Mouse (Mus musculus) gastrocnemius, postnatal 10 days (tissue): ENCODE results near the gene Morc2a. TPM values are rescaled to one million over a fixed set of nuclear protein-coding genes. Genes with fewer than 3 reads are reported as not detected.

Experiments
- DNase-seq: peaks from one replicate; pipeline ENCODE4 v3.0.0; 2021; ENCODE audit warnings: mixed read lengths
- total RNA-seq, 2 experiments: library from RNA; stranded (reverse); gene quantifications; 2 replicates each; pipeline ENCODE4 v1.2.3; 2021

Gene Morc2a
- total RNA-seq, 2 experiments from 2014 or later = 21.8 to 23.1 TPM

GRCm38 (mm10) chr11:3684232-3684631 is 35.2 kb downstream of the Morc2a start:
- DNase-seq = no peak

- DNase-seq = no peak
Observed at GRCm38 (mm10) chr11:3684723-3685430, 35.9 kb downstream of the Morc2a start.

- no peak for DNase-seq
Observed at GRCm38 (mm10) chr11:3685431-3685830, 36.4 kb downstream of the Morc2a start.

GRCm38 (mm10) chr11:3686318-3686717 is 37.3 kb downstream of the Morc2a start:
- DNase-seq = no peak

GRCm38 (mm10) chr11:3686885-3687284 is 37.9 kb downstream of the Morc2a start:
- no peak for DNase-seq

GRCm38 (mm10) chr11:3691746-3692145 is 42.8 kb downstream of the Morc2a start:
- no peak for DNase-seq

- DNase-seq = no peak
Observed at GRCm38 (mm10) chr11:3696086-3696616, 47.2 kb downstream of the Morc2a start.

- DNase-seq = no peak
Observed at GRCm38 (mm10) chr11:3697441-3697840, 48.5 kb downstream of the Morc2a start.

GRCm38 (mm10) chr11:3703089-3703992 is 54.4 kb downstream of the Morc2a start:
- no peak for DNase-seq

- no peak for DNase-seq
Observed at GRCm38 (mm10) chr11:3704404-3704803, 55.4 kb downstream of the Morc2a start.

GRCm38 (mm10) chr11:3707057-3707456 is 58.1 kb downstream of the Morc2a start:
- no peak for DNase-seq

GRCm38 (mm10) chr11:3710203-3710602 is 61.2 kb downstream of the Morc2a start:
- no peak for DNase-seq

- DNase-seq = peak; percentile 66
Observed at GRCm38 (mm10) chr11:3714486-3714885, 65.5 kb downstream of the Morc2a start.

GRCm38 (mm10) chr11:3716662-3717061 is 67.7 kb downstream of the Morc2a start:
- DNase-seq = no peak

- no peak for DNase-seq
Observed at GRCm38 (mm10) chr11:3722036-3722435, 73.0 kb downstream of the Morc2a start.

GRCm38 (mm10) chr11:3722861-3723260 is 73.9 kb downstream of the Morc2a start:
- no peak for DNase-seq

- no peak for DNase-seq
Observed at GRCm38 (mm10) chr11:3723910-3724309, 74.9 kb downstream of the Morc2a start.

- no peak for DNase-seq
Observed at GRCm38 (mm10) chr11:3724726-3725125, 75.7 kb downstream of the Morc2a start.

- no peak for DNase-seq
Observed at GRCm38 (mm10) chr11:3725331-3726054, 76.5 kb downstream of the Morc2a start.

GRCm38 (mm10) chr11:3727438-3728105 is 78.6 kb downstream of the Morc2a start:
- DNase-seq = no peak

- DNase-seq = no peak
Observed at GRCm38 (mm10) chr11:3731469-3731868, 82.5 kb downstream of the Morc2a start.
